Mouse (Mus musculus) bone marrow, adult 2 months (tissue): Measurements from ENCODE around the gene Myrf.

Experiments used
- CTCF ChIP-seq: fragments of 200-500 bp; IDR thresholded peaks from 2 replicates; pipeline ENCODE4 v1.5.1; 2011; ENCODE audit warnings: low read length, control low read depth; ENCODE audit not compliant: control insufficient read depth, insufficient read depth
- POLR2A ChIP-seq: fragments of 200-500 bp; IDR thresholded peaks from 2 replicates; pipeline ENCODE4 v1.6.1; 2011; ENCODE audit warnings: low read depth, mild to moderate bottlenecking, control low read depth, low read length, borderline replicate concordance; ENCODE audit not compliant: control insufficient read depth

DNA sequence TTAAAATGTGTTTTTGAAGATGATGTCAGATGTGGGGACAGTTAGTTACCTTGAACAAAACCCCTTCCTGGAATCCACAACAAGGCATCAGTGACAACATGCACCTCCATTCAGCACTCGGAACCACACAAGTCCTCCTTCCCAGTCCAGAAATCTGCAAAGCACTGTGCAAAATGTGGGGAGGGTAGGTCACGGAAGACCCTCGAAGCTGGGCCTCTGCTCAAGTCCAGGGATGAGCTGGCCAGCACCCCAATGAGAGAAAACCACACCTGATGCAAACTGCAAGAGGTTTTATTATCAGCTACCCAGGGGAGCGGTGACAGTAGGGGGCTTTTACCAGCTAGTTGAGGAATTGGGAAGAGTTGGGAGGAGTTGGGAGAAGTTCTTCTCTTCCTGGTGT, 65.6 kb downstream of the Myrf start:
- TF ChIP-seq CTCF (no peak), POLR2A (no peak)
